Mouse (Mus musculus): ENCODE measurements around the gene Wdr70.
A peak's percentile ranks its signal among the peaks of the same experiment; 100 is the strongest.

The Wdr70 gene

DNA sequence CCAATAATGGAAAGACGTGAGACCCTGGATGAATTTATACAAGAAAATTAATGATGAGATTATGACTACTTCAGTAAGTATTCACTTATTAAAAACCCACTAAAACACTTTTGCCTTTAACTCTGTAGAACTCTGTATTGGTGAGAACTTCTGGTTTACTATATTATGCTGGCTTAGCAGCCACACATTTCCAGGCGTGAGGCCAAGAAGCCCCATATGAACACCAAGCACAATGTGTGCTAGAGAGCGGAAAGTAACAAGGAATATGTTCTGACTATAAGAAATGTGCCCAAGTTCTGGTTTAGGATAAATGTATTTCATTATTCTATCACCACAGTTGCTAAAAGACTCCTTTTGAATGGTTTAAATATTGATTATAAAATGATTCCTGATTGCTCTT lies 68.4 kb downstream of the Wdr70 start:
- peak; percentile 72 for DNase-seq (ENCODE audit: low spot score)

GRCm38 (mm10) chr15:8027503-8027902 lies 71.5 kb downstream of the Wdr70 start:
- DNase-seq (ENCODE audit: low spot score) = no peak

- no peak for DNase-seq (ENCODE audit: low spot score)
These were observed 87.6 kb downstream of the Wdr70 start for GRCm38 (mm10) chr15:8011418-8011817.

- DNase-seq (ENCODE audit: low spot score) = no peak
These were observed 91.6 kb downstream of the Wdr70 start for GRCm38 (mm10) chr15:8007413-8007812.

DNA sequence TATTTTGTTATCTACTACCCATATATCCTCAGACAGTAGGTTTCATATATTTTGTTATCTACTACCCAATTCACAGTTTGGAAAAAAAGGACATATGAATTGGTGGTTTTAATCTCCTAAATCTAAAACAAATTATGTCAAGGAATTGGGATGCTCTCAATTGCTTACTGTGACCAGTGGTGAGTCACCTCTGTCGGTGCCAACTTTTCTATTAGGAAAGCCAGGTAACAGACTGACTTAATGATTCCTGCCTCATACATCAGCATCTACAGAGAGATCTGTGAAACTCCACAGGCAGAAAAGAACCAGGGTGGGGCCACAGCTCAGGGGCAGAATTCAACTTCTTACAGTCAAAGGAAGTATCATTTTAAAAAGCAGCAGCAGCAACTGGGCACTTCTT lies 93.0 kb downstream of the Wdr70 start:
- DNase-seq (ENCODE audit: low spot score) = no peak

DNA sequence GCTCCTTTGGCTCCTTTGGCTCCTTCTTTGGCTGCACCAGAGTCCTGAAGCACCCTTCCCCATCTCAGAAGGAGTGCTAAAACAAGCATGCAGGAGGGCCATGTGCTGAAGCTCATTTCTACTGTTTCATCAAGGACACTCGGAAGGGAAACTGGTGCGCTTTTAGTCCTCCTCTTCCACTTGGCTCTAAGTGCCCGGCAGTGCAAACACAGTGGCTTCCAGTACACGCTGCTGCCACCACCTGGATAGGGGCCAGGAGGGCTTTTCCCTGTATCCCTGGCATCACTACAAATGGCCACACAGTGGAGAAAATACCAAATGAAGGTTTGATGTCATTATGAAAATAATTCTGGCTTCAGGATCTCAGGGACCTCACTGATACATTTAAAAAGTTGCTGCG lies 93.5 kb downstream of the Wdr70 start:
- DNase-seq (ENCODE audit: low spot score) = no peak

GRCm38 (mm10) chr15:8003789-8004188 lies 95.2 kb downstream of the Wdr70 start:
- DNase-seq (ENCODE audit: low spot score) = no peak

- no peak for DNase-seq (ENCODE audit: low spot score)
These were observed 100.0 kb downstream of the Wdr70 start for GRCm38 (mm10) chr15:7998843-7999546.

GRCm38 (mm10) chr15:7998095-7998494 lies 100.9 kb downstream of the Wdr70 start:
- no peak for DNase-seq (ENCODE audit: low spot score)

DNA sequence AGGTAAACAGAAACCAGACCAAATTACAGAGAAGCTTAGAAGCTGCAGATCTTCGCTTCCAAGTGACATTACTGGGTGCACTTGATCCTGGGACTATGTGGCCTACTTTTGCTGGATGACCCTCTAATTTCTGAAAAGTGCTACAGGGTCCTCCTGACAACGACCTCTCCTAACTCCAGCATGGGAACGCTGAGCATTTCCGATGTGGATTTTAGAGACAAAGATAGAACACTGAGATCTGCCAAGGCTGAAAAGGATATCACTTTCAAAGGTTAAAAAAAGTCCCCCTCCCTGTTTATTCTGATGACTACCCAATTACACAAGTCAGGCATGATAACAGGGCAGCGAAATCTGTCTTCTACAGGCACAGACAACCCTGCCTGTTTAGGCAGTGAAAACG lies 105.3 kb downstream of the Wdr70 start:
- no peak for DNase-seq (ENCODE audit: low spot score)

GRCm38 (mm10) chr15:7990101-7990500 lies 108.9 kb downstream of the Wdr70 start:
- no peak for DNase-seq (ENCODE audit: low spot score)

DNA sequence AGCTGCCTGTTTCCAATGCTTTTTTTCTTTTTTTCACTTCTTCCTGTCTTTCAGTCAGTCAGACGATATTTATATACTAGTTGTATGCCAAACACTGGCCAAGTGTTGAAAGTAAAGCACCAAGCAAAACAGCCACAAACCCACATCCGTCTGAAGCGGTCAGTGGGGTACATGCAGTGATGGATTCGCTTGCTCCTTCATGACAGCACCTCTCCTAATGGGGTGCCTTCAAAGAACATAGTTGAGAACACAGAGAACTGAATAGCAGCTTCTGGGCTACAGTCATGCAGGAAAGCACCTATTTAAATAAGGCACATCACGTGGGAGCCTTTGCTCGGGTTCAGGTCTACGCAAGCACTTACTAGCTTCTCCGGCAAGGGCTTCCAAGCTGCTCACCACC lies 111.6 kb downstream of the Wdr70 start:
- no peak for DNase-seq (ENCODE audit: low spot score)

- no peak for DNase-seq (ENCODE audit: low spot score)
These were observed 112.7 kb downstream of the Wdr70 start for GRCm38 (mm10) chr15:7986274-7986673.

- no peak for DNase-seq (ENCODE audit: low spot score)
These were observed 120.4 kb downstream of the Wdr70 start for GRCm38 (mm10) chr15:7978640-7979039.

- no peak for DNase-seq (ENCODE audit: low spot score)
These were observed 122.2 kb downstream of the Wdr70 start for GRCm38 (mm10) chr15:7976775-7977174.

DNA sequence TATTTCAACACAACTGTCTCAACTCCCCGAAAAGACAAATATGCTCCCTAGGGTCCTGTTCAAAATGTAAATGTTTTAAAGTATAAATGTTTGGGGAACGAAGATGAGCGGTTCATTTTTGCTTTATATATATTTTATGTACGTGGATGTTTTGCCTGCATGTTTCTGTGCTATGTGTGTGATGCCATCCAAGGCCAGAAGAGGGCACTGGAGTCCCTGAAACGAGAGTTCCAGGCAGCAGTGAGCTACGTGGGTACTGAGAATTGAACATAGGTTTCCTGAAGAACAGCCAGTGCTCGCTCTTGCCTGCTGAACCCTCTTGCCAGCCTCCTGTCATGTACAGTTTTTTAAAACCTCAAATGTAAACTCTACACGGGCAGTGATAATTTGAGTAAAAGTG lies 124.6 kb downstream of the Wdr70 start:
- DNase-seq (ENCODE audit: low spot score) = no peak

DNA sequence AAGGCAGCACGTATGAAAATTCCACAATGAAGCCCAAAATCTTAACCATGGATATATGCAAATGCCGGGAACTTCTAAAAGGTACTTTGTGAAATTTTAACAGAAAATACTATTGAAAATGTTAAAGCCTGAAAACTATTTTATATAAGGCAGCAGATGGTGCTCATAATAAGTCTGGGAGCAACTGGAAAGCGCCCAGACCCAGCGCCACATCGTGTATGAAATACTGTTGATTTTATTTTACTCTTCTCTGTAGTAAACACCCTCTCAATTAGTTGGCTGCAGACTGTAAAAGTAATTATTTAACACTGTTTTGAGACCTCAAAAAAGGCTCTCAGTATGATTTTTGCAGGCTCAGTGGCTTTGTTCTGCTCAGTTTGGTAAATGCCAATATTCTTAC lies 126.5 kb downstream of the Wdr70 start:
- peak; percentile 35 for DNase-seq (ENCODE audit: low spot score)

- no peak for DNase-seq (ENCODE audit: low spot score)
These were observed 136.2 kb downstream of the Wdr70 start for GRCm38 (mm10) chr15:7962786-7963185.

- DNase-seq (ENCODE audit: low spot score) = no peak
These were observed 137.5 kb downstream of the Wdr70 start for GRCm38 (mm10) chr15:7961489-7961888.

GRCm38 (mm10) chr15:7956899-7957298 lies 142.1 kb downstream of the Wdr70 start:
- no peak for DNase-seq (ENCODE audit: low spot score)

DNA sequence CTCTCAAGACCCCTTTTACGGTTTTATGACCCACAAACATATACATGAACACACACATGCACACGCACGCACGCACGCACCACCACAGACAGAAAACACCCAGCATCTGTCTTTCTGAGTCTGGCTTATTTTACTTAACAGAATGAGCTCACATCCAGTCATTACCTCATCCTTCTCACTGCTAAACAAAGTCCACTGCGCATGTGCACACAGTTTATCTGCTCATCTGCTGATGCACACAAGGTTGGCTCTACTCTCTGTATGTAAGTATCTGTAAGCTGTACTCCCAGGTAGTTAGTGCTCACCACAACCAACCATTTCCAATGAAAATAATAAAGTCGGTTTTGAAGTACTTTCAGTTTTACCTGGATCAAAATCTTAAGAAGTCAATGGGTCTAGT lies 148.4 kb downstream of the Wdr70 start:
- no peak for DNase-seq (ENCODE audit: low spot score)

DNA sequence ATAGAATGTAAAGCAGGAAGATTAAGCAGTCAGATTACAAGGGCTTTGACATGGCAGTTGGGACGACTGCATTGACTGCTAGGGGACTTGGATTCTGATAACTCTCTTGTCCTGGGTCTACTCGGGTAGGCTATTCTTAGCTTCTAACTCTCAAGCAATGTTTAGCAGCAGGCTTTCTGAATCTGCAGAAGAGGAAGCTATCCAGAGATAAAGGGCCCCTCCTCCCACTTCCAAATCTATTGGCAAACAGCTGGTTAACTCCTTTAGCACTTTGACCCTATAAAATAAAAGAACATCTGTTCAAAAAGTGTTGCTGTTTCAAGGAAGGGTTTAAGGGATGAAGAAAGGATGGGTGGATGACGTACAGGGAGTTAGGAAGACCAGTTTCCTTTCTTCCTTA lies 157.3 kb downstream of the Wdr70 start:
- DNase-seq (ENCODE audit: low spot score) = no peak

DNA sequence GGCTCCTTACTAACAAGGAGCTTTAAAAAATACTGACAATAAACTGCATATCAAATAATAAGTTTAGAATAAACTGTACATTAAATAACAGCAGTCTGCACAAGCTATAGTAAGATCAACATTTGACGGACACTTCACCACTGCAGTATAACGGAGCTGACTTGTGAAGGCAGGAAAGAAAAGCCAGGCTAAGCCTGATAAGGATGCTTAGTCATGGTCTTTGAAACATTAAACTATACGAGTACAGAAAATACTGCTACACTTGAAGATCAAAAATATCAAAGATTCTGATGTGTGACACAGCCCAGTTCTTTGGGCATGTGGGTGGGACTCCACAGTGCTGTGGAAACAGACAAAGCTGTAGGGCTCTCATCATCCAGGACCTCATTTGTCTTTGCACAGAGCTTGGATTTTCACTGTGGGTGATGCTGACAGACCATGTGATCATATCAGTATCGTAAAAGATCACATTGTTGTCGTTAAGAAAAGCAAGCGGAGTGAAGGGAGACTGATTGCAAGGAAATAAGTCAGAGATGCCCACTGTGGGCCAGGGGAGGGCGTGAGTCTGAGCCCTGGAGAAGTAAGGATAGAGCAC lies 163.3 kb downstream of the Wdr70 start:
- no peak for DNase-seq (ENCODE audit: low spot score)

DNA sequence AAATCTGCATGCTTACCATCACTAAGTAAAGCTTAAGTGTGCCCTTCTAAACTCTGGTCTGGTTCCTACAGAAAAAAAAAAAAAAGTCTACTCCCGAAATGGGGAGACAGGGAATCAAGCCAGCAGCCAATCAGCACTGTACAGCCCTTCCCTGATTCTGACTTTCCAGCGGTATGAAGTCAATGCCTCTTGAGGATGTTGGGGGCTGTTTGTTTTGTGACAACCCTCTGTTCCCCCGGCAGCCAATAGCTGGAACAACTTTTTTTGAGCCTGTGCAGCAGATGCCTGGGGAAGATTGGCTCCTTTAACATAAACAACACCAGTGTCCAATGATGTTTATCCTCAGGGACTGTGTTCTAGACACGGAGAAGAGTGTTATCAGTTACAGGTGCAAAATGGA lies 164.4 kb downstream of the Wdr70 start:
- no peak for DNase-seq (ENCODE audit: low spot score)
